Mouse (Mus musculus): ENCODE results near the gene Dio3. TPM values are rescaled to one million over a fixed set of nuclear protein-coding genes. Genes with fewer than 3 reads are reported as not detected.

Gene Dio3
- polyA plus RNA-seq, 1 experiment from 2014 or later: 0.31 TPM

DNA sequence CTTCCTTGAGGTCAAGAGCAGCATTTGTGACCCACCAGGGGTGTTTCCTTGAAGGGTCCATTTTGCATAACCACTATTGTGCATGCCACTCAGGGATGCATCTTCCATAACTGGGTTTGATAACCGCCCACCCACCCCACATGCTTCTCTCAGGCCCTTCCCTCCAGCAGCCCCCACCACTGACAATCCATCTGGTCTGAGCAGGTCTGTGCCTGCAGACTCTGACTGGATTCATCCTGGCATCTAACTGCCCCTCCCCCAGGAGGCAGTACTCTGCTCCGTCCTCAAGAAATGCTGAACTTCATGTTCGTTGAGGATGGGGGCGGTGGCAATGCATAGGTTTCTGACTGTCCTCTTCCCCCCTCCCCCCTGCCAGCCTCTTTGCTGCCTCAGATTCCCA, 4.9 kb downstream of the Dio3 start:
- H3K36me3 ChIP-seq (ENCODE audit: control insufficient read depth, insufficient read depth): no peaks in the 10 kb centered on the region
- WGBS: 26% methylated on average over 4 of the region's 4 CpGs
- no peaks in the 10 kb centered on the region for H3K9me3 ChIP-seq (ENCODE audit: control insufficient read depth)
- H3K4me3 ChIP-seq (ENCODE audit: low read depth, low read length): no peak overlapping the region
- H3K9ac ChIP-seq (ENCODE audit: low read depth, low read length): no peak overlapping the region
- H3K4me2 ChIP-seq (replicated peaks; ENCODE audit: low read depth): no peak overlapping the region
- peaks cover 3% of the 10 kb centered on the region for H3K4me1 ChIP-seq (replicated peaks; ENCODE audit: control insufficient read depth, insufficient read depth, low read length)
- TF ChIP-seq CTCF (IDR thresholded peaks at IDR 0.05; ENCODE audit: low read depth): no peak
- ATAC-seq: no peak
- H3K27me3 ChIP-seq (replicated peaks; ENCODE audit: control insufficient read depth, insufficient read depth, low read length): peaks cover 52% of the 10 kb centered on the region
- H3K27ac ChIP-seq (ENCODE audit: low read depth, low read length): no peak overlapping the region

- WGBS: 81% methylated on average over 5 of the region's 5 CpGs
Measured at GRCm38 (mm10) chr12:110292816-110293215, 13.9 kb downstream of the Dio3 start.

DNA sequence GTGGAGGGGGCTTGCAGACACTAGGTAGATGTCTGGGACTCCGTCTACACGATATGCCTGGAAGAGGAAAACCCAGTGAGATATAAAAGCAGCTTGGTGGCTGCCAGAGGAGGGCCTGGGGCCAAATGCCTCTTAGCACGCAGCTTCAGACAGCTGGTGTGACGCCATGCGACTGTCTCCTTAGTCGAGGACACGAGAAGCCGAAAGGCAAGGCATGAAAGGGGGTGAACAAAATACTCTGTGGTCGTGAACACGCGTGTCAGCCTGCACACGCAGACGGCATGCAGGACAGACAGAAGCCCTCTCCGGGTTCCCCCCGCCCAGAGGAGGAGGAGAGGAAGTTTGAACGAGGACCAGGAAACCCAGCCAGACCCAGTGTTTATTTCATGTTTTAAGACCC, 16.0 kb downstream of the Dio3 start:
- Histone ChIP-seq H3K27me3 (replicated peaks; ENCODE audit: control insufficient read depth, insufficient read depth, low read length) (no peaks in the 10 kb centered on the region), H3K36me3 (ENCODE audit: control insufficient read depth, insufficient read depth) (no peaks in the 10 kb centered on the region), H3K4me1 (replicated peaks; ENCODE audit: control insufficient read depth, insufficient read depth, low read length) (no peaks in the 10 kb centered on the region), H3K4me2 (replicated peaks; ENCODE audit: low read depth) (no peak overlapping the region), H3K9ac (ENCODE audit: low read depth, low read length) (no peak overlapping the region), H3K27ac (ENCODE audit: low read depth, low read length) (no peak overlapping the region), H3K9me3 (ENCODE audit: control insufficient read depth) (no peaks in the 10 kb centered on the region), H3K4me3 (ENCODE audit: low read depth, low read length) (no peak overlapping the region)
- no peak for TF ChIP-seq CTCF (IDR thresholded peaks at IDR 0.05; ENCODE audit: low read depth)
- 61% methylated on average over 16 of the region's 16 CpGs for WGBS
- ATAC-seq: no peak

More at GRCm38 (mm10) chr12:110292816-110293215, 13.9 kb downstream of the Dio3 start:
- H3K27ac ChIP-seq (ENCODE audit: low read depth, low read length): no peak overlapping the region
- no peak overlapping the region for H3K9ac ChIP-seq (ENCODE audit: low read depth, low read length)
- no peak overlapping the region for H3K4me3 ChIP-seq (ENCODE audit: low read depth, low read length)
- H3K27me3 ChIP-seq (replicated peaks; ENCODE audit: control insufficient read depth, insufficient read depth, low read length): no peaks in the 10 kb centered on the region
- ATAC-seq: no peak
- H3K4me2 ChIP-seq (replicated peaks; ENCODE audit: low read depth): no peak overlapping the region
- no peak for TF ChIP-seq CTCF (IDR thresholded peaks at IDR 0.05; ENCODE audit: low read depth)
- H3K4me1 ChIP-seq (replicated peaks; ENCODE audit: control insufficient read depth, insufficient read depth, low read length): no peaks in the 10 kb centered on the region
- no peaks in the 10 kb centered on the region for H3K9me3 ChIP-seq (ENCODE audit: control insufficient read depth)
- no peaks in the 10 kb centered on the region for H3K36me3 ChIP-seq (ENCODE audit: control insufficient read depth, insufficient read depth)

DNA sequence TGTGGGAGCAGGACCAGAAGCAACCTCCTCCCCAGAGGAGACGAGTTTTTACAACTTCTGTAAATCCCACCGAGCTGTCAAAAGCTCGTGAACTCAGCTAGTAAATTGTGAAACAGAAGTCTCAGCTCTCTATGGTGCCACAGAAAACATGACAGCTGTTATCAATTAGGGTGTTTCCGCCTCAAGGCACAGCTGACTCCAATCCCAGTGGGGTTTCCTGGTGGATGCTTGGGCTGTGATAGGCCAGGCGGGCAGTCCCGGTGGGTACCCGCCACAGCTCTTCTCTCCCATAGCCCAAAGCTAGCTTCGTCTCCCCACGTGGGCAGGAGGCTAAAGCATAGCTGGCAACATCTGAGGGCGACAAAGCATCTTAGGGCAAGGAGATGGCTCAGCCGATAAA, 19.8 kb downstream of the Dio3 start:
- H3K27ac ChIP-seq (ENCODE audit: low read depth, low read length): no peak overlapping the region
- no peak for ATAC-seq
- no peak overlapping the region for H3K9ac ChIP-seq (ENCODE audit: low read depth, low read length)
- WGBS: 61% methylated on average over 11 of the region's 11 CpGs
- no peaks in the 10 kb centered on the region for H3K27me3 ChIP-seq (replicated peaks; ENCODE audit: control insufficient read depth, insufficient read depth, low read length)
- no peak for TF ChIP-seq CTCF (IDR thresholded peaks at IDR 0.05; ENCODE audit: low read depth)
- no peaks in the 10 kb centered on the region for H3K36me3 ChIP-seq (ENCODE audit: control insufficient read depth, insufficient read depth)
- no peak overlapping the region for H3K4me3 ChIP-seq (ENCODE audit: low read depth, low read length)
- no peak overlapping the region for H3K4me2 ChIP-seq (replicated peaks; ENCODE audit: low read depth)
- no peaks in the 10 kb centered on the region for H3K9me3 ChIP-seq (ENCODE audit: control insufficient read depth)
- no peaks in the 10 kb centered on the region for H3K4me1 ChIP-seq (replicated peaks; ENCODE audit: control insufficient read depth, insufficient read depth, low read length)

DNA sequence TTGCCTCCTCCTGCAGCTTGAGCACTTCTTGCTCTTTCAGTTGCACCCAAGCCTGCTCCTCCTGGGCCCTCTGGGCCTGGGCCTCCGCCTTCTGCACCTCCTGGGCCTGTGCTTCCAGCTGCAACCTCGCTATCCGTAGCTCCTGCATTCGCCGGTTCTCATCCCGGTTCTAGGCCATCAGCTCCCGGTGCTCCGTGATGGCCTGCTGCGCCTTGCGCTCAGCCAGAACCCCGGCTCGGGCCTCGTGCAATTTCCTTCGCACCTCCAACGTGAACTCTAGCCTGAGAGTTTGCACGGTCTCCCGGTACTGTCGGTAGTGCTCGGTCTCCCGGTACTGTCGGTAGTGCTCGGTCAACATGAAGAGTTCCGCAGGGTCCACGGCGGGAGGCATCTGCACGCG, 40.8 kb downstream of the Dio3 start:
- no peaks in the 10 kb centered on the region for H3K4me1 ChIP-seq (replicated peaks; ENCODE audit: control insufficient read depth, insufficient read depth, low read length)
- no peak overlapping the region for H3K4me2 ChIP-seq (replicated peaks; ENCODE audit: low read depth)
- 91% methylated on average over 27 of the region's 27 CpGs for WGBS
- H3K27ac ChIP-seq (ENCODE audit: low read depth, low read length): no peak overlapping the region
- H3K9me3 ChIP-seq (ENCODE audit: control insufficient read depth): no peaks in the 10 kb centered on the region
- H3K9ac ChIP-seq (ENCODE audit: low read depth, low read length): no peak overlapping the region
- no peak for TF ChIP-seq CTCF (IDR thresholded peaks at IDR 0.05; ENCODE audit: low read depth)
- no peak overlapping the region for H3K4me3 ChIP-seq (ENCODE audit: low read depth, low read length)
- ATAC-seq: no peak
- no peaks in the 10 kb centered on the region for H3K36me3 ChIP-seq (ENCODE audit: control insufficient read depth, insufficient read depth)
- H3K27me3 ChIP-seq (replicated peaks; ENCODE audit: control insufficient read depth, insufficient read depth, low read length): no peaks in the 10 kb centered on the region

Small RNAs within 50 kb of the gene (microRNA-seq; reads per million reads assigned to microRNA genes)
- gene Mir1247: 11.1 reads per million, percentile 22 among the genes with 10 or more reads in this experiment

Other genes with a start within 250 kb of the Dio3 start
- 138 and 143 TPM in 2 replicates for gene Ppp2r5c, start 168.1 kb downstream of the Dio3 start, polyA plus RNA-seq (2015; fragmentation: Nextera tagmentation; extraction: Ambion mirVana)